Mouse (Mus musculus): ENCODE measurements around the gene Fgfr2. TPM values are rescaled to one million over a fixed set of nuclear protein-coding genes. Genes with fewer than 3 reads are reported as not detected.

Fgfr2 gene
- polyA plus RNA-seq, 1 experiment from 2014 or later = 24.9 TPM

DNA sequence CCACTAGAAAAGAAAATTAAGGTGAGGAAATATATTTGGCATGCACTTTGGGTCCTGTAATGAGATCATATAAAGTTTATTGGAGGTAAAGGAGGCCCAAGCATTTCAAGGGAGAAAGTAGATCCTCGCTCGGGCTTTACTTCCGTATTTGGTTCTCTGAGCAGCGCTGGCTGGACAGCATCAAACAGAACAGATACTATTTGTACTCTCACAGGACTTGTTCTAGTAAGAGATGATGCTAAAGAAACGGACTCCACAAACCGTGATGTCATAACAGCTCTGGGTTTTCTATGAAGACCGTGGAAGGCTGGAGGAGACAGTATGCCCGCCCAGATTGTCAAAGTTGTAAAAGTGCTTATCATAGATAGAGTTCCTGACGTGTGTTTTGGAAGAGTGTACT is 2595.8 kb downstream of the Fgfr2 start:
- H3K4me1 ChIP-seq (ENCODE audit: control insufficient read depth, insufficient read depth, low read length) = no peaks in the 10 kb centered on the region
- H3K4me2 ChIP-seq = no peak overlapping the region
- no peak for ATAC-seq (replicated peaks; ENCODE audit: insufficient number of reproducible peaks, low FRiP score, low TSS enrichment)
- no peak overlapping the region for H3K27ac ChIP-seq (ENCODE audit: low read depth, low read length)
- peaks cover 9% of the 10 kb centered on the region for H3K36me3 ChIP-seq (ENCODE audit: control insufficient read depth, insufficient read depth, low read length)
- no peaks in the 10 kb centered on the region for H3K27me3 ChIP-seq (ENCODE audit: control insufficient read depth, insufficient read depth, low read length)
- H3K9ac ChIP-seq (ENCODE audit: low read depth, low read length) = no peak overlapping the region
- WGBS (ENCODE audit: insufficient replicate concordance) = 69% methylated on average over 9 of the region's 9 CpGs
- no peak overlapping the region for H3K4me3 ChIP-seq (ENCODE audit: low read depth, low read length)
- H3K9me3 ChIP-seq (replicated peaks; ENCODE audit: control insufficient read depth, low read length) = no peaks in the 10 kb centered on the region

DNA sequence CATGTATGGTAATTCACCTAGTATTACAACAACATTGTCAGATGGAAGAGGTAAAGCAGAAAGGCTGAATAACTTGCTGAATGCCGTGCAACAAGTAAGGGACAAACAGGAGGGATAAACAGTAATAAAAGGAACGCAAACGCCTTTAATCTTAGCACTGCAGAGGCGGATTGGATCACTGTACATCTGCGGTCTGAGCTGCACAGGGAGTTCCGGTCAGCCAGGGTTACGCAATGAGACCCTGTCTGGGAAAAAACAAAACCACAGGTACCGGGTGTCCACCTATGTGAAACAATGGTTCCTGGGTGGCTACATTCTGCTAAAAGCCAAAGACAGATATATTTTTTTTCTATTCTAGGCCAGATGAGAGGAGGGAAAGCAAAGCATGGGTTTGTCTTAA is 2599.7 kb downstream of the Fgfr2 start:
- Histone ChIP-seq H3K9ac (ENCODE audit: low read depth, low read length) (no peak overlapping the region), H3K4me3 (ENCODE audit: low read depth, low read length) (no peak overlapping the region), H3K36me3 (ENCODE audit: control insufficient read depth, insufficient read depth, low read length) (no peaks in the 10 kb centered on the region), H3K4me1 (ENCODE audit: control insufficient read depth, insufficient read depth, low read length) (peaks cover 7% of the 10 kb centered on the region), H3K4me2 (no peak overlapping the region), H3K27me3 (ENCODE audit: control insufficient read depth, insufficient read depth, low read length) (no peaks in the 10 kb centered on the region), H3K27ac (ENCODE audit: low read depth, low read length) (no peak overlapping the region), H3K9me3 (replicated peaks; ENCODE audit: control insufficient read depth, low read length) (no peaks in the 10 kb centered on the region)
- no peak for ATAC-seq (replicated peaks; ENCODE audit: insufficient number of reproducible peaks, low FRiP score, low TSS enrichment)
- 91% methylated on average over 8 of the region's 8 CpGs for WGBS (ENCODE audit: insufficient replicate concordance)

DNA sequence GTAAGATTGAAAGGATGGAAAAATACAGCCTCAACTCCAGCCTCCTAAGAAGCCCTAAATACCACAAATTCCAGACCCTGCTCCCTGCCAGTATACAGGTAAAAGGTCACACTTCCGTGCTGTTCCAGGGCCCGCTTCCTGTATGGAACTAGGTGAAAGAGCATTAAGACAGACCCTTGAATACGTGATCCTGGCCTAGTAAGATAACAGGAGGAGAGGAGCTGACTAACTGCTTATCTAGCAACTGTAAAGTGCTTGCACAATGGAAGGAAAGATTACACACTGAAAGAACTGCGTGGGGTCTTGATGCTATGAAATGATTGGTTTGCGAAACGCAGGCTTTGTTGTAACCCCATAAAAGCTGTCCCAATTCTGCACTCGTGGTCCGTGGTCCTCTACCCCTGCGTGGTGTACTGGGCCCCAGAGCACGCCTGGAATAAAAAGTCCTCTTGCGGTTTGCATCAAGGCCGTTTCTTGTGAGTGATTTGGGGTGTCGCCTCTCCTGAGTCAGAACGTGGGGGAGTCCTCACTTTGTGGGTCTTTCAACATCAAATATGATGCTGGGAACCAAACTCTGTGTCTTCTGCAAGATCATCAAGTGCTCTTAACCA is 2602.2 kb downstream of the Fgfr2 start:
- H3K4me3 ChIP-seq (ENCODE audit: low read depth, low read length) = no peak overlapping the region
- H3K27ac ChIP-seq (ENCODE audit: low read depth, low read length) = peak overlapping the region; percentile 38; the same call in 1 of the 2 replicates
- no peaks in the 10 kb centered on the region for H3K36me3 ChIP-seq (ENCODE audit: control insufficient read depth, insufficient read depth, low read length)
- no peak for ATAC-seq (replicated peaks; ENCODE audit: insufficient number of reproducible peaks, low FRiP score, low TSS enrichment)
- H3K4me2 ChIP-seq = no peak overlapping the region
- no peak overlapping the region for H3K9ac ChIP-seq (ENCODE audit: low read depth, low read length)
- H3K27me3 ChIP-seq (ENCODE audit: control insufficient read depth, insufficient read depth, low read length) = no peaks in the 10 kb centered on the region
- H3K4me1 ChIP-seq (ENCODE audit: control insufficient read depth, insufficient read depth, low read length) = peaks cover 14% of the 10 kb centered on the region
- no peaks in the 10 kb centered on the region for H3K9me3 ChIP-seq (replicated peaks; ENCODE audit: control insufficient read depth, low read length)
- WGBS (ENCODE audit: insufficient replicate concordance) = 73% methylated on average over 14 of the region's 14 CpGs

DNA sequence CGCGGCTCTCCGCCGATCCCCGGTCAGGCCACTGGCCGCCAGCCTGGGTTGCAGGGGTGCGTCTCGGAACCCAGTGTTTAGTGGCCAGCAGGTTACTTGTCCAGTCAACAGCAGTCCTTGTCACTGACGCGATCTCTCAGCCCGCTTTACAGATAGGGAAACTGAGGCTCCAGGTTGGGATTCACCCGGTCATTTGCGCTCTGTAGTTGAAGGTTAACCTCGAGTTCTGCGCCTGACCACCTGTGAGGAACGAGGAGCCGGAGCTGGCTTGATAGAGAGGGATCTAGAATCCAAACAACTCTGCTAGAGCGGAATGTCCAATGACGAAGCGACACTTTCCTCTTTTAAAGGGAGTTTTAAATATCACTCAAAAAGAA is 2603.1 kb downstream of the Fgfr2 start, which contains the start of gene Ate1:
Gene Ate1 (minus strand): TSS at position 321 of the 377 bp plus-strand sequence.
- Histone ChIP-seq H3K9ac (ENCODE audit: low read depth, low read length) (peak within 1 kb of the TSS; percentile 98), H3K9me3 (replicated peaks; ENCODE audit: control insufficient read depth, low read length) (no peaks in the 10 kb centered on the region), H3K36me3 (ENCODE audit: control insufficient read depth, insufficient read depth, low read length) (no peaks in the 10 kb centered on the region), H3K4me3 (ENCODE audit: low read depth, low read length) (peak within 1 kb of the TSS; percentile 87), H3K4me1 (ENCODE audit: control insufficient read depth, insufficient read depth, low read length) (peaks cover 14% of the 10 kb centered on the region), H3K4me2 (peak within 1 kb of the TSS; percentile 83), H3K27ac (ENCODE audit: low read depth, low read length) (peak within 1 kb of the TSS; percentile 97), H3K27me3 (ENCODE audit: control insufficient read depth, insufficient read depth, low read length) (no peaks in the 10 kb centered on the region)
- WGBS (ENCODE audit: insufficient replicate concordance) = 21% methylated on average over 20 of the region's 20 CpGs
- no peak for ATAC-seq (replicated peaks; ENCODE audit: insufficient number of reproducible peaks, low FRiP score, low TSS enrichment)

DNA sequence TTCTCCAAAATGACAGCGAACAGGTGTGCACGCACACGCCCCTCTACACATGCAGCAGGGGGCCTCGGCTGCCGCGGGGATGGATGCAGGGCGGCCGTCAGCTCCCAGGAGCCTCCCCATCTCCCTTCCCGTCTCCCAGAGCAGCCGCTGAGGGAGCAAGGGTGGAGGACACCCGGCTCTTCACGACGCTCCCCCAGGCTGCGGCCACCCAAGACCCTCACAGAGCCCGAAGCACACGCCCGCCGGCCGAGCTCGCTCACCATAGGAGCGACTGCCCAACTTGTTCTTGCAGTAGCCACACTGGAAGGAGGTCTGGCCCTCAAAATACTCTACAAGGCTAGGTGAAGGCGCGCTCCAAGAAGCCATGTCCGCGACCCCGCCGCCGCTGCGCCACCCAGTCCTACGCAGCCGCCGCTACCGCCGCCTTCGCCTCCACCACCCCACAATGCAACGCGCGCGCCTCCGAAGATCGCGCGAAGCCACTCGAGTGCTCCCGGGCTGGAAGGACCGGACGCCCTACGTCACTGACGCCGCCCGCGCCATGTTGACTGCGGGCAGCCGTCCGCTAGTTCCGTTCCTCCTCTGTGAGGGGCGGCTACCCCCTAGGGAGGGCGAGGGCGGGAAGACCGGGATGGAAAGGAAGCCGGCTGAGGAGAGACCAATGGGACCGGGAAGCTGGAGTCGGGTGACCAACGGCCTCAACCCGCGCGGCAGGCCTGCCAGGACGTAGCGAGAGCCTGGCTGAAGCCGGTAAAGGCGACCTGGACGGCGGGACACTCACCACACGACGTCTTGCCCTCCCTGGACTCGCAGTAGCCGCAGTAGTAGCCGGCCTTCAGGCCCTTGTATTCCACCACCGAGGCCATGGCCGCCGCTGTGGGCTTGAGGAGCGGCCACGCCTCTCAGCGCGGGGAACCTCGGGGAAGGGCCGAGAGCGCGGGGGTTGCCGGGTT is 2603.8 kb downstream of the Fgfr2 start:
- H3K27ac ChIP-seq (ENCODE audit: low read depth, low read length) = peak overlapping the region; percentile 97
- H3K36me3 ChIP-seq (ENCODE audit: control insufficient read depth, insufficient read depth, low read length) = no peaks in the 10 kb centered on the region
- peak; percentile 98 for ATAC-seq (replicated peaks; ENCODE audit: insufficient number of reproducible peaks, low FRiP score, low TSS enrichment)
- peak overlapping the region; percentile 98 for H3K9ac ChIP-seq (ENCODE audit: low read depth, low read length)
- peaks cover 14% of the 10 kb centered on the region for H3K4me1 ChIP-seq (ENCODE audit: control insufficient read depth, insufficient read depth, low read length)
- no peaks in the 10 kb centered on the region for H3K9me3 ChIP-seq (replicated peaks; ENCODE audit: control insufficient read depth, low read length)
- peak overlapping the region; percentile 83 for H3K4me2 ChIP-seq
- H3K4me3 ChIP-seq (ENCODE audit: low read depth, low read length) = peak overlapping the region; percentile 87
- no peaks in the 10 kb centered on the region for H3K27me3 ChIP-seq (ENCODE audit: control insufficient read depth, insufficient read depth, low read length)
- WGBS (ENCODE audit: insufficient replicate concordance) = under 1% methylated on average over 88 of the region's 90 CpGs

DNA sequence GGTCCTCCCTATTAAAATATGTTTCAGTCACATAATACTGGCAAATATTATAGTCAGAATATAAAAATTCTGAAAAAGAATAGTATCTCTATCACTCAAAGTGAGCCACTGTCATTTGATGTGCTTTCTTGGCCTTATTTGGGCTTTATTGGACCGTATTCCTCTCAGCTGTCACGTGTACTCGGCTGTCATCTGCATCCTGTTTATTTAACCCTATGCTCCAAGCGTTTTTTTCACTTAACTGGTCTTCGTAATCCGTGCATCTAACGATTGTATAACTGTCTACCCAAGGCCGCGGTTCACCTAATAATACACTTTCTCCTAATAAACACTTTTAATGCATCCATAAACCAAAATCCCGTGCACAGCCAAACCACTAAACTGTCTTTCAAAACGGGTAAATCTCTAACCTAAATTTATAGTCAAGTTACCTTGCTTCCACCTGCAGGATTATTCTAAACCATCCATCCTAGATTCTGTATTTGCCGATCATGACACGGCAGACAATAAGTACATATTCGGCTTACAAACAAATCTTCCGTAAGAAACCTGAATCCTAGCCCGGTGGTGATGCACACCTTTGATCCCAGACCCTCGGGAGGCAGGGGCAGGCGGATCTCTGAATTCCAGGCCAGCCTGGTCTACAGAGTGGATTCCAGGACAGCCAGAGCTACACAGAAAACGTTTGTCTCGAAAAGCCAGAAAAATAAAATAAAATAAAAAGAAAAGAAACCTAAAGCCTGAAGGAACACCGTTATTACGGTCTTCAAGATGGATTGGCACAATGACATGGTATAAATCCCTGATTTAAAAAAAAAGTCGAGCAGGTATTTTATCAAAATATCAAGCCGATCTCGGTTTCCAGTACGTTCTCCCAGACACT is 2604.7 kb downstream of the Fgfr2 start:
- Histone ChIP-seq H3K9ac (ENCODE audit: low read depth, low read length) (peak overlapping the region; percentile 98), H3K4me2 (peak overlapping the region; percentile 83), H3K4me1 (ENCODE audit: control insufficient read depth, insufficient read depth, low read length) (peaks cover 14% of the 10 kb centered on the region), H3K27ac (ENCODE audit: low read depth, low read length) (peak overlapping the region; percentile 97), H3K9me3 (replicated peaks; ENCODE audit: control insufficient read depth, low read length) (no peaks in the 10 kb centered on the region), H3K27me3 (ENCODE audit: control insufficient read depth, insufficient read depth, low read length) (no peaks in the 10 kb centered on the region), H3K4me3 (ENCODE audit: low read depth, low read length) (peak overlapping the region; percentile 87), H3K36me3 (ENCODE audit: control insufficient read depth, insufficient read depth, low read length) (no peaks in the 10 kb centered on the region)
- ATAC-seq (replicated peaks; ENCODE audit: insufficient number of reproducible peaks, low FRiP score, low TSS enrichment) = no peak
- WGBS (ENCODE audit: insufficient replicate concordance) = 40% methylated on average over 26 of the region's 26 CpGs

DNA sequence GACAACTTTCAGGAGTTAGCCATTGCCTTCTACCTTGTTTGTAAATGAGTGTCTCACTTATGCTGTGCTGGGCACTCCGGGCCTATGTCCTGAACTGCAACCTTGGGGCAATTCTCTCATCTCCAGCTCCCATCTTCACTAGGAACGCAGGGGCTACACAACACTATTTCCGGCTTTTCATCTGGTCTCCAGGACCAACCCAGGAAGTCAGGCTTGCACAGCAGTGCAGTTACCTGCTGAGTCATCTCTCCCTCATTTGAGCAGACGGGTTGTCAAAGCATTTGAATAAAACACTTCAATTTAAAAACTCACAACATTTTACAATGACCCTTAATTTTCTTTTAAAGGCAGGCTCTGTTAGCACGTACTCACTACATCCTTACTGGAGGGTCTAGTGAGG is 2612.9 kb downstream of the Fgfr2 start:
- no peaks in the 10 kb centered on the region for H3K9me3 ChIP-seq (replicated peaks; ENCODE audit: control insufficient read depth, low read length)
- H3K4me3 ChIP-seq (ENCODE audit: low read depth, low read length) = no peak overlapping the region
- WGBS (ENCODE audit: insufficient replicate concordance) = 89% methylated on average over 5 of the region's 5 CpGs
- H3K9ac ChIP-seq (ENCODE audit: low read depth, low read length) = no peak overlapping the region
- no peaks in the 10 kb centered on the region for H3K4me1 ChIP-seq (ENCODE audit: control insufficient read depth, insufficient read depth, low read length)
- no peaks in the 10 kb centered on the region for H3K27me3 ChIP-seq (ENCODE audit: control insufficient read depth, insufficient read depth, low read length)
- no peak for ATAC-seq (replicated peaks; ENCODE audit: insufficient number of reproducible peaks, low FRiP score, low TSS enrichment)
- peaks cover 12% of the 10 kb centered on the region for H3K36me3 ChIP-seq (ENCODE audit: control insufficient read depth, insufficient read depth, low read length)
- no peak overlapping the region for H3K4me2 ChIP-seq
- no peak overlapping the region for H3K27ac ChIP-seq (ENCODE audit: low read depth, low read length)

DNA sequence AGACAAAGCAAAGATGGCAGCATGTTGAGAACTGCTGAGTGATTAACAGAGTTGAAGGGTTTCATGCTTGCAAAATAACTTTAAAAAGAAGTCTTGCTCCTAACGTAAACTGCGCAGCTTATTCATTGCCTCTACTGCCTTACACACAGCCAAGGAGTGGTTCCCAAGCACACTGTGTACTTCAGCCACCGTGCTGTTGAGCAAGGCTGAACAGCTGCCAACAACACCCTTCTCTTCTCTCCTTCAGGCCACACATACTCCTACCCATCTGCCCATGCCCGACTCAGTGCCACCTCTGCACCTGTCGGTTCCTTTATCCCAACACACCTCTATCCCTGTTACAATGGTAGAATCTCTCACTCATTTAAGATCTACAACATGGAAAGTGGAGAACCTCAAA is 2620.1 kb downstream of the Fgfr2 start:
- Histone ChIP-seq H3K27ac (ENCODE audit: low read depth, low read length) (no peak overlapping the region), H3K9me3 (replicated peaks; ENCODE audit: control insufficient read depth, low read length) (no peaks in the 10 kb centered on the region), H3K4me2 (no peak overlapping the region), H3K4me1 (ENCODE audit: control insufficient read depth, insufficient read depth, low read length) (no peaks in the 10 kb centered on the region), H3K4me3 (ENCODE audit: low read depth, low read length) (no peak overlapping the region), H3K27me3 (ENCODE audit: control insufficient read depth, insufficient read depth, low read length) (no peaks in the 10 kb centered on the region), H3K36me3 (ENCODE audit: control insufficient read depth, insufficient read depth, low read length) (peaks cover 21% of the 10 kb centered on the region), H3K9ac (ENCODE audit: low read depth, low read length) (no peak overlapping the region)
- 95% methylated on average over 5 of the region's 5 CpGs for WGBS (ENCODE audit: insufficient replicate concordance)
- no peak for ATAC-seq (replicated peaks; ENCODE audit: insufficient number of reproducible peaks, low FRiP score, low TSS enrichment)

Data from heart, embryonic 11.5 days (tissue).